Mouse (Mus musculus): ENCODE measurements at regions not wholly inside any gene's neighbourhood (a gene's known extent, or its start where the extent isn't known, plus 50 kb on each side); places are given as distances from the start of the nearest gene placed in this dataset.

DNA sequence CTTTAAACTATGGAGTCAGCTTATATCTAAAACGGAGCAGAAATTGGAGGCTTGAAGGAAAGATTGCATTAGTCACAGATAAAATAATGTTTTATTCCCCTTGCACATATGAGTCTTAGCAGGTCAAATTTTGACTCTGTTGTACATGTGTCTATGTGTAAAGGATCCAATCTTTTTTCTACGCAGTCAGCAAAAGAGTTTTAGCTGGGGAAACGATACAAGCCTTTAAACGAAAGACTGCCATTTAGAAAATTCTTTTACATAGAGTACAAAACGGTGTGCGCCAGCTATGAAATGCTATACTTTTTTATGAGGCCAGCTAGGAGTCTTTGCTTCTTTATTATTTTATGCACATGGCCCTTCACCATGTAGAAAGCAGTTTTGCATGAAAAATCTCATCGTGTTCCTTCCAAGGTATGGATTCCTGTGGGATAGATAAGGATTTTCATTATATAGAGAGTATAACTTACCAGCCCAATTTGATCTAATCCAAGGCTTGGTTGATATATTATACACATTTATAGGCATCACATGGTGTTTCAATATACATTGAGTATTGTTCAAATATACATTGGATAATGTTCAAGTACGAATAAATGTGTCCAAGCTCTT, 116.0 kb upstream of the Thumpd2 start:
- no peak for DNase-seq

DNA sequence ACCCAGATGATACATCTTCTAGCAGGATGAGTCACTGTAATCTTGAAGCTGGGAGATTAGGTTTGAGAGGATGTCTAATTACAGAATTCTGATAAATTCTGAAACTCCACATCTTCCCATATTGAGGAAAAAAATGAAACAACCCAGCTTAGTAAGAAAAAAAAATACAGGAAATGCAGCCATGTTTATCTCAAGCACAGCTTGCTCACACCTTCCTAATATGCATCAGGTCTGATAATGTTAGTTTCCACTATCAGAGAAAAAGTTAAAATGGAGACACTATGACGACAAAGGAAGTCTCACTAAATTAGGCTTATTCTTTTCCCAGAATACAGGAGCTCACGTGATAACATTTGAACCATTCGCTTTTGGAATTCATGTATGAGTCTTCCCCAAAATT, 111.4 kb upstream of the Thumpd2 start:
- no peak for DNase-seq

DNA sequence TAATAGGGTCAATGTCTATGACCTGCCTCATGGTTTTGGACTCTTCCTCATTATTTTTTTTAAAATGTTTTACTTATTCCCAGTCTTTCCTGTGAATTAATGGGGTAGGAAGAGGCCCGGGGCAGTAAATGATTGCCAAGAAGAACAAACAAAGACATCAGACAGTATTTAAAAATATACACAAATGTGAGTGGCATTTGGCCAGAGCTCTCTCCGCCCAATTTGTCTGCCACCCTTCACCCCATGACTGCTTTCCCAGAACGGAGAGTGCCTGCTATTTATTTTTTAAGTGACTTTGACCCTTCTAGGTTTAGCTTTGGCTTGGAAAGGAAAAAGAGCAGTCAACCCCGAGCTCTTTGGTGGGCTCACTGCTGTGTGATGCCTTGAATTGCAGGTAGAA, 111.0 kb upstream of the Thumpd2 start:
- no peak for DNase-seq

DNA sequence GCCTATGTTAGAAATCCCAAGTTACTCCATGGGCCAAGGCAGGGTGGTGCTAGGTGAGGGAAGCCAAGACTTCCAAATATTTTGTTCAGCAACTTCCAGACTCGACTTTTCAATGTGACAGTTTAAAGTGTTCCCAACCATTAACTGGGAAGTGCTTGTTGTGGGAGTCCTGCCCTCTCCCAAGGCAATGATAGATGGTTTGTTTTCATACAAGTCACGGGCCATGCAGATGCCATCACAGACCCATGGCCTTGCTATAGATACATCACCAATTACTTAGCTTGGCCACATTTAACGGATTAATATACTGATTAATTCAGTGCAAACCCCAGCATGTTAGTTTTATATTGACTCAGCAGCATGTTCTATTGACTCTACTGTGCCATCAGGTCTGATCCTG, 108.1 kb upstream of the Thumpd2 start:
- DNase-seq = no peak

DNA sequence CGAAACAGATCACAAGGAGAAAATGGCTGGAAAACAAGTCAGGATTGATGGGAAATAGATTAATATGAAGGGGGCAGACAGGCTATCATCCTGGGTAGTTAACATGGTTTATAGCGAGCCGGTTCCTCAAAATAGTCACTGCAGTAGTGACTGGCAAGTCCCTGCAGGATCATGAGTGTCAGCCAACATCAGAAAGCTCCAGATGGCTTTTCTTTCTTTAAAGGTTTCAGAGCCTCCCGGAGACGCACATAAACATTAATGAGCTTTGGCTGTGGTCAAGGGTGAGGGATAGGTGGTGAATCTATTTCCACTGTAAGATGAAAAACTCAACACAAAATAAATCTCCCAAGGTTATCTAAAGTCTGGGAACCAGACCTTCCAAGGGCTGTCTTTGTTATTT, 104.2 kb upstream of the Thumpd2 start:
- no peak for DNase-seq

DNA sequence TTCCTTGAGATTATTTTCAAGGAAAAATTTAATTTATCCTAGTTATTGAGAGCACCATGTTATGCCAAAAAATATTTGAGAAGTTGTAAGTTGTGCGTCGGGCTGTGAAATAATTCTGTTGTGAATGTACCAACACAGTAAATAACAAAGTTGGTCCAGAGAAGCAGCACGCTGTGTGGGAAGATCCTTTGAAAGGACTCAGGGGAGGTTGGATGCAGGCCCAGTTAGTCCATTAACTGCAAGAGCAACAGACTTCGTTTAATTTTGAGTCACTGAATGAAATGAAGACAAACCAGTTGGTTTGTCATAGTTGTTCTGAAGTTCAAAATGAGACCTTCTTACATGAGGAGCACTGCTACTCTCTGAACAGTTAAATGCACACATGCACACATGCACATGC, 85.8 kb upstream of the Thumpd2 start:
- DNase-seq = no peak

DNA sequence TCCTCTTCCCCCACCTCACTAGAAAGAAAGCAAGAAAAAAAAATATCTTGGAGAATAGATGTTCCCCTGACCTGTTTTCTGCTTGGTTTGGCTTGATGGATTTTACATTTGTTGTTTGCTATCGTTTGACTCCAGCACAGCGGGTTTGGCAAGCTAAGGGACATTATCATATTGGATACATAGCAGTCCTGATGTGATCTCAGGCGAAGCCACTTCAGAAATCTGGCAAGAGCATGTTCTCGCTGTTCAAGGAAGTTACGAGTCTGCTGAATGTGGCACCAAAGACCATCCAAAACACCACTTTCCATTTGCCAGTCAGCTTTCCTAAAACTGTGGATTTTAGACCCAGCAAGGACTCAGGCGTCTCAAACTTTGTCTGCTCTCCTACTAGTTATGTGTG, 69.8 kb upstream of the Thumpd2 start:
- no peak for DNase-seq

DNA sequence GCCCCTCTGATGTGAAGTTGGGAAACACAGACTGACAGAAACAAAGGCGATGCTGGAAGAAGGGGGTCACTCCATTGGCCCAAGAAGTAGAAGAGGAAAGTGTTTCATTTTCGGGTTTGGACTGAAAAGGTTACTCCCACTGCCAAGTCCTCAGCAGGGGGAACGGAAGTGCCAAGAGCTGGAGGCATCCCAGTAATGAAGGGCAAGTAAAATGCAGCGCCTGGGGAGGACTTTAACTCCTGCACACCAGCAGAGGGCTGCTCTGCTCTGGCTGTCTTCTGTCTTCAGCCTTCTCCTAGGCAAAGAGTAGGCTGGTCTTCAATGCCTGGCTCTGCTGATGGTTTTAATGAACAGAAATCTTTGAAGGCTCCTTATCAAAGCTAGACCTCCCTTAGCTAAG, 68.3 kb upstream of the Thumpd2 start:
- no peak for DNase-seq
